Mouse (Mus musculus): ENCODE data around the gene Cmbl. TPM values are rescaled to one million over a fixed set of nuclear protein-coding genes. Genes with fewer than 3 reads are reported as not detected.

Cmbl gene
- polyA plus RNA-seq, 1 experiment, result 17.1 TPM

GRCm38 (mm10) chr15:31563577-31564546 is 1.3 kb upstream of the Cmbl start:
- no peak overlapping the region for H3K4me3 ChIP-seq (replicated peaks; ENCODE audit: insufficient read depth, low read depth, low read length)
- H3K27me3 ChIP-seq (ENCODE audit: control insufficient read depth, insufficient read depth, low read length), result no peaks in the 10 kb centered on the region
- 76% methylated on average over 19 of the region's 19 CpGs for WGBS
- H3K4me1 ChIP-seq (ENCODE audit: control insufficient read depth, insufficient read depth, low read length), result no peaks in the 10 kb centered on the region
- H3K27ac ChIP-seq (ENCODE audit: insufficient read depth, low read length), result no peak overlapping the region
- DNase-seq, result no peak
- TF ChIP-seq POLR2A (IDR thresholded peaks at IDR 0.05; ENCODE audit: borderline replicate concordance, insufficient read depth, low read length) (no peak), CTCF (IDR thresholded peaks at IDR 0.05; ENCODE audit: borderline replicate concordance, insufficient read depth, low read depth, low read length) (no peak)

GRCm38 (mm10) chr15:31565786-31566185 is 597 bp downstream of the Cmbl start:
- DNase-seq, result no peak
- 77% methylated on average over 1 of the region's 1 CpGs for WGBS
- Histone ChIP-seq H3K4me3 (replicated peaks; ENCODE audit: insufficient read depth, low read depth, low read length) (no peak overlapping the region), H3K27ac (ENCODE audit: insufficient read depth, low read length) (no peak overlapping the region), H3K4me1 (ENCODE audit: control insufficient read depth, insufficient read depth, low read length) (no peaks in the 10 kb centered on the region; the same call in 1 of the 2 replicates), H3K27me3 (ENCODE audit: control insufficient read depth, insufficient read depth, low read length) (no peaks in the 10 kb centered on the region)
- no peak for TF ChIP-seq CTCF (IDR thresholded peaks at IDR 0.05; ENCODE audit: borderline replicate concordance, insufficient read depth, low read depth, low read length)
- TF ChIP-seq POLR2A (IDR thresholded peaks at IDR 0.05; ENCODE audit: borderline replicate concordance, insufficient read depth, low read length), result no peak

- TF ChIP-seq CTCF (IDR thresholded peaks at IDR 0.05; ENCODE audit: borderline replicate concordance, insufficient read depth, low read depth, low read length) (no peak), POLR2A (IDR thresholded peaks at IDR 0.05; ENCODE audit: borderline replicate concordance, insufficient read depth, low read length) (no peak)
- H3K27me3 ChIP-seq (ENCODE audit: control insufficient read depth, insufficient read depth, low read length), result no peaks in the 10 kb centered on the region
- H3K4me3 ChIP-seq (replicated peaks; ENCODE audit: insufficient read depth, low read depth, low read length), result no peak overlapping the region
- WGBS, result 75% methylated on average over 7 of the region's 7 CpGs
- H3K4me1 ChIP-seq (ENCODE audit: control insufficient read depth, insufficient read depth, low read length), result peaks cover 3% of the 10 kb centered on the region; the same call in 1 of the 2 replicates
- no peak overlapping the region for H3K27ac ChIP-seq (ENCODE audit: insufficient read depth, low read length)
- DNase-seq, result no peak
These were observed 2.2 kb downstream of the Cmbl start for GRCm38 (mm10) chr15:31567431-31567830.

GRCm38 (mm10) chr15:31568581-31568996 is 3.4 kb downstream of the Cmbl start:
- TF ChIP-seq POLR2A (IDR thresholded peaks at IDR 0.05; ENCODE audit: borderline replicate concordance, insufficient read depth, low read length) (no peak), CTCF (IDR thresholded peaks at IDR 0.05; ENCODE audit: borderline replicate concordance, insufficient read depth, low read depth, low read length) (no peak)
- H3K27me3 ChIP-seq (ENCODE audit: control insufficient read depth, insufficient read depth, low read length), result no peaks in the 10 kb centered on the region
- 24% methylated on average over 12 of the region's 12 CpGs for WGBS

GRCm38 (mm10) chr15:31569325-31570022 is 4.3 kb downstream of the Cmbl start:
- WGBS, result 22% methylated on average over 9 of the region's 9 CpGs
- Histone ChIP-seq H3K27ac (ENCODE audit: insufficient read depth, low read length) (no peak overlapping the region), H3K27me3 (ENCODE audit: control insufficient read depth, insufficient read depth, low read length) (no peaks in the 10 kb centered on the region), H3K4me1 (ENCODE audit: control insufficient read depth, insufficient read depth, low read length) (peaks cover 3% of the 10 kb centered on the region; the same call in 1 of the 2 replicates), H3K4me3 (replicated peaks; ENCODE audit: insufficient read depth, low read depth, low read length) (no peak overlapping the region)
- DNase-seq, result no peak
- no peak for TF ChIP-seq CTCF (IDR thresholded peaks at IDR 0.05; ENCODE audit: borderline replicate concordance, insufficient read depth, low read depth, low read length)

More at GRCm38 (mm10) chr15:31568581-31568996, 3.4 kb downstream of the Cmbl start:
- no peak for DNase-seq
- no peak overlapping the region for H3K4me3 ChIP-seq (replicated peaks; ENCODE audit: insufficient read depth, low read depth, low read length)
- H3K4me1 ChIP-seq (ENCODE audit: control insufficient read depth, insufficient read depth, low read length), result peaks cover 3% of the 10 kb centered on the region; the same call in 1 of the 2 replicates
- no peak overlapping the region for H3K27ac ChIP-seq (ENCODE audit: insufficient read depth, low read length)

GRCm38 (mm10) chr15:31570959-31571358 is 5.8 kb downstream of the Cmbl start:
- 97% methylated on average over 8 of the region's 8 CpGs for WGBS

GRCm38 (mm10) chr15:31571906-31572722 is 6.9 kb downstream of the Cmbl start:
- peaks cover 3% of the 10 kb centered on the region; the same call in 1 of the 2 replicates for H3K4me1 ChIP-seq (ENCODE audit: control insufficient read depth, insufficient read depth, low read length)
- H3K27me3 ChIP-seq (ENCODE audit: control insufficient read depth, insufficient read depth, low read length), result no peaks in the 10 kb centered on the region
- DNase-seq, result peak in 1 of 2 experiments; percentile 21
- 31% methylated on average over 16 of the region's 16 CpGs for WGBS
- H3K4me3 ChIP-seq (replicated peaks; ENCODE audit: insufficient read depth, low read depth, low read length), result no peak overlapping the region
- TF ChIP-seq POLR2A (IDR thresholded peaks at IDR 0.05; ENCODE audit: borderline replicate concordance, insufficient read depth, low read length) (no peak), CTCF (IDR thresholded peaks at IDR 0.05; ENCODE audit: borderline replicate concordance, insufficient read depth, low read depth, low read length) (no peak)
- no peak overlapping the region for H3K27ac ChIP-seq (ENCODE audit: insufficient read depth, low read length)

More at GRCm38 (mm10) chr15:31570959-31571358, 5.8 kb downstream of the Cmbl start:
- Histone ChIP-seq H3K27ac (ENCODE audit: insufficient read depth, low read length) (no peak overlapping the region), H3K4me3 (replicated peaks; ENCODE audit: insufficient read depth, low read depth, low read length) (no peak overlapping the region), H3K4me1 (ENCODE audit: control insufficient read depth, insufficient read depth, low read length) (peaks cover 3% of the 10 kb centered on the region; the same call in 1 of the 2 replicates), H3K27me3 (ENCODE audit: control insufficient read depth, insufficient read depth, low read length) (no peaks in the 10 kb centered on the region)
- DNase-seq, result no peak
- TF ChIP-seq POLR2A (IDR thresholded peaks at IDR 0.05; ENCODE audit: borderline replicate concordance, insufficient read depth, low read length), result no peak
- no peak for TF ChIP-seq CTCF (IDR thresholded peaks at IDR 0.05; ENCODE audit: borderline replicate concordance, insufficient read depth, low read depth, low read length)

Measured in cerebellum, adult 2 months (tissue).